Mouse (Mus musculus) heart, adult 18-20 months (tissue): Measurements from ENCODE around the gene Klhdc9. TPM values are rescaled to one million over a fixed set of nuclear protein-coding genes. Genes with fewer than 3 reads are reported as not detected.

Source experiments
- total RNA-seq, 2 experiments: library from RNA; stranded (reverse); gene quantifications; 2 replicates each; pipeline ENCODE4 v1.2.3; 2021

Gene Klhdc9
- total RNA-seq, 2 experiments from 2014 or later, result not detected

Other genes starting within 250 kb of the Klhdc9 start
- gene Cfap126, start 246.9 kb downstream of the Klhdc9 start, total RNA-seq, result 1 to 10 TPM in 1 of 2 experiments, under 1 TPM in 1; 0.60 to 1.4 TPM
- 1,000 to 10,000 TPM; 1,188 to 1,220 TPM for gene Sdhc, start 210.2 kb downstream of the Klhdc9 start, total RNA-seq
- gene Mpz, start 210.1 kb downstream of the Klhdc9 start, total RNA-seq, result under 1 TPM; 0.55 to 0.75 TPM
- 100 to 1,000 TPM; 196 to 272 TPM for gene Pcp4l1, start 164.5 kb downstream of the Klhdc9 start, total RNA-seq
- not detected for gene Nr1i3, start 146.8 kb downstream of the Klhdc9 start, total RNA-seq
- 10 to 100 TPM; 89.6 to 92.9 TPM for gene Tomm40l, start 138.3 kb downstream of the Klhdc9 start, total RNA-seq
- 1 to 10 TPM; 2.0 to 2.7 TPM for gene Apoa2, start 135.7 kb downstream of the Klhdc9 start, total RNA-seq
- 10 to 100 TPM; 10.2 to 13.4 TPM for gene Fcer1g, start 126.4 kb downstream of the Klhdc9 start, total RNA-seq
- 1 to 10 TPM in 1 of 2 experiments, under 1 TPM in 1; 0.57 to 1.2 TPM for gene Adamts4, start 110.4 kb downstream of the Klhdc9 start, total RNA-seq
- gene Ndufs2, start 109.4 kb downstream of the Klhdc9 start, total RNA-seq, result 1,000 to 10,000 TPM; 1,592 to 1,593 TPM
- gene B4galt3, start 90.5 kb downstream of the Klhdc9 start, total RNA-seq, result 10 to 100 TPM; 18.7 to 19.6 TPM
- 10 to 100 TPM; 13.1 to 13.6 TPM for gene Ppox, start 79.6 kb downstream of the Klhdc9 start, total RNA-seq
- 10 to 100 TPM; 17.7 to 20.9 TPM for gene Usp21, start 72.8 kb downstream of the Klhdc9 start, total RNA-seq
- gene Ufc1, start 65.8 kb downstream of the Klhdc9 start, total RNA-seq, result 10 to 100 TPM; 90.4 to 91.6 TPM
- 10 to 100 TPM; 21.8 to 23.5 TPM for gene Dedd, start 31.7 kb downstream of the Klhdc9 start, total RNA-seq
- gene Nit1, start 15.2 kb downstream of the Klhdc9 start, total RNA-seq, result 10 to 100 TPM; 26.4 to 28.8 TPM
- gene Pfdn2, start 15.1 kb downstream of the Klhdc9 start, total RNA-seq, result 10 to 100 TPM; 84.8 to 94.3 TPM
- under 1 TPM; 0.15 to 0.18 TPM for gene Nectin4, start 9.3 kb upstream of the Klhdc9 start, total RNA-seq
- gene Arhgap30, start 28.2 kb upstream of the Klhdc9 start, total RNA-seq, result 1 to 10 TPM; 2.7 to 5.0 TPM
- 10 to 100 TPM; 40.1 to 42.5 TPM for gene Usf1, start 50.5 kb upstream of the Klhdc9 start, total RNA-seq
- gene Tstd1, start 58.1 kb upstream of the Klhdc9 start, total RNA-seq, result 1 to 10 TPM in 1 of 2 experiments, not detected in 1; 1.6 TPM
- 10 to 100 TPM; 33.3 to 34.1 TPM for gene F11r, start 76.7 kb upstream of the Klhdc9 start, total RNA-seq
- 1 to 10 TPM; 1.6 to 2.6 TPM for gene Alyref2, start 142.7 kb upstream of the Klhdc9 start, total RNA-seq
- gene Itln1, start 174.5 kb upstream of the Klhdc9 start, total RNA-seq, result not detected
- under 1 TPM; 0.22 to 0.62 TPM for gene Cd244a, start 198.4 kb upstream of the Klhdc9 start, total RNA-seq
- gene Ly9, start 246.6 kb upstream of the Klhdc9 start, total RNA-seq, result 1 to 10 TPM in 1 of 2 experiments, under 1 TPM in 1; 0.47 to 2.4 TPM